Mouse (Mus musculus): Measurements from ENCODE around the gene Ran. TPM values are rescaled to one million over a fixed set of nuclear protein-coding genes. Genes with fewer than 3 reads are reported as not detected.
A peak's percentile ranks its signal among the peaks of the same experiment; 100 is the strongest.

Gene Ran
- polyA plus RNA-seq (2017; shearing (Covaris generic)): 100 to 1,000 TPM; 235 to 276 TPM

DNA sequence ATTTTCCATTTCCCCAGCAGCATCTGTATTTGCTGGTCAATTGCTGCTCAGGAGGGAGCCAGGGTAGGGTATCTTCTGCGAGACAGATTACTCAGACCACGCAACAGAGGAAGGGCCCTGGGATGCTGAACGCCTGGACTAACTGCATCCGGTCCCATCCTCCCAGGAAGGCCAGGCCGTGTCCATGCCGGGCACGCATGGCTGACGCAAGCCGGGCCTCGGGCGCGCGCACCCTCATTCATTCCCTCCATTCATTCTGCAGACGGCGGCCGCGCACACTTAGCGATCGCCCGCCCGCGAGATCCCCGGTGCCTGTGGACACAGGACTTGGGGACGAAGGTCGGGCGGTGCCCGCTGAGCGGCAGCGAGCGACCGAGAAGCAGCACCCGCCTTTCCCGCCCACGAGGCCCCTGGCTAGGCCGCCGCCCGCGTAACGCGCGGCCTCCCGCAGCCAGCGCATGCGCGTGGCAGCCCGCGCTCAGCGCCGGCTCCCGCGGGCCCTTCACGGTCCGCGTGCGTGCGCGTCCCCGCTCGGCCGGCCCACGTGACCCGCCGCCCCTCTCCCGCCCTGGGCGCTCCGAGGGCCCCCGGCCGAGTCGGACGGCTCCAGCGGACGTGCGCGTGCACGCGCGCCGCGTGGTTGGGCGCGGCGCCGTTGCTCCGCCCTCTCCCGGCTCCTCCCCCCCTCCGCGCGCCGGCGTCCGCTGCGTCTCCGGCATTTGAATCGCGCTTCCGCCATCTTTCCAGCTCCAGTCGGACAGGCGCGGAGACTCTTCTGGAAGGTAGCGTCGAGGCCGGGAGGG lies at the start of gene Ran:
Gene Ran (plus strand): TSS at position 573 of the 803 bp plus-strand sequence.
- ATAC-seq: peak; percentile 85

DNA sequence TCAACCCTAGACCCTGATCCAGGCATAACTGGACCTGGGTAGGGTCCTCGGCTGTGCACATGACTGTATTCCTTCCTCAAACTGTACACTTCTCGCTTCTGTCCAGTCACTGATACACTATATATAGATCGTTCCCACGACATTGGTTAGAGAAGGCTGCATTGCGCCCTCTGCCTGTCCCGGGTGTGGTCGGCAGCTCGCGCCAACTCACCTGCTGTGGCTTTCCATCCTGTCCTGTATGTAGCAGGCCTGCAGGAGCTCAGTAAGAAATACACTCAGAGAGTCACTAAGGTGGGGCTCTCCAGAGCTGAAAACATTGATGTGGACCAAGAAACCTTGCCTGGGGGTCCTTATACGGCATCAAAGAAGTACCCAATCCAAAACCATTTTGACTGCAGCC lies 49.0 kb upstream of the Ran start:
- ATAC-seq: no peak

DNA sequence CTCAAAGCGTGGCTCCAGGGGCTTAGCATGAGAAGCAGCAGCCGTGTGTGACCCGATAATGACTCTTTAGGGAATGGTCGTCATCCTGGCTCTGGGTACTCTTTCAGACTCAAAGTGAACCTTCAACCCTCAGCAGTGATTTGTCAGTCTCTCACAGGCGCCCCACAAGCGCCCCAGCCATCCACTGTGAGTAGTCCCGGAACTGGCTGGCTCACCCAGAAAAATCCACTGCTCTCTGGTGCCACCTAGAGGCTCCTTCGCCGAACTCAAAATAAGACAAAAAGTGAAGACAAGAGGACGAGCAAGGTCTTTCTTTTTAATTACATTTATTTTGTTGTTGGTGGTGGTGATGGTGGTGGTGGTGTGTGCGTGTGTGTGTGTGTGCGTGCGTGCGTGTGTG lies 48.6 kb upstream of the Ran start:
- peak; percentile 51 for ATAC-seq

DNA sequence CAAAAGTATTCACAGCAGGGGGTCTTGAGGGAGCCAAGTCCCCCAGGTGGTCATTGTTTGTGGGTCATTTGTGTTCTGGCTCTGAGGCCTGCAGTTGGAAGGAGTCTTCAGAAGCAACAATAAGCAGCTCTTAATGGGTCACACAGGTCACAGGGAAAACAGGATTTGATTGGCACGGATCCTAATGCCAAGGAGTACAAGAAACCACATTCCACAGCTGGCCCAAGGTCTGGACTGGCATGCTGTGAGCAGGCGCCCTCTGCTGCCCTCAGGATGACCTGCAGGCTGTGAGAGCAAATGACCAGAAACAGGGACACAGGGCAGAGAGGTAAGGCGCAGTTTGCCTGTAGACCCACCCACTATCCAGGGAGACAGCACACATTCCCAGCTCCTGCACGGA lies 43.6 kb upstream of the Ran start:
- no peak for ATAC-seq

DNA sequence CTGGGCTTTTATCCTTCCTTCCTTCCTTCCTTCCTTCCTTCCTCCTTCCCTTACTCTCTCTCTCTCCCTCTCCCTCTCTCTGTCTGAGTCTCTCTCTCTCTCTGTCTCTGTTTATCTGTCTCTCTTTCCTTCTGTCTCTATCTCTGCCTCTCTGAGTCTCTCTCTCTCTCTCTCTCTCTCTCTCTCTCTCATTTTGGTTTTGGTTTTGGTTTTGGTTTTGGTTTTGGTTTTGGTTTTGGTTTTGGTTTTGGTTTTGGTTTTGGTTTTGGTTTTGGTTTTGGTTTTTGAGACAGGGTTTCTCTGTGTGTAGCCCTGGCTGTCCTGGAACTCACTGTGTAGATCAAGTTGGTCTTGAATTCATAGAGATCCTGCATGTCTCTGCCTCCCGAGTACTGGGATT lies 42.4 kb upstream of the Ran start:
- peak; percentile 34 for ATAC-seq

DNA sequence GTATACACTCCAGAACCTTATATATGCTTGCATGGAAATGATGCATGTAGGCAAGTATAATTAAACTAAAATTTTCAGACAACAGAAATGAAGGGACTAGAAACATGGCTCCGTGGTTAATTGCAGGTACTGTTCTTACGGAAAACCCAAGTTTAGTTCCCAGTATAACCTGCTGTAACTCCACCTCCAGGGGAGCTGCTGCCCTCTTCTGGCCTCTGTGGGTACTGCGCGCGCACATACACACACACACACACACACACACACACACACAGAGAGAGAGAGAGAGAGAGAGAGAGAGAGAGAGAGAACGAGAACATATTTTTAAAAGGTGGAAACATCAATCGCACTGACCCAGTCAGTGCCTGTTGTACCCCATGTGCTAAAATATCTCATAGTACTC lies 40.9 kb upstream of the Ran start:
- ATAC-seq: no peak

DNA sequence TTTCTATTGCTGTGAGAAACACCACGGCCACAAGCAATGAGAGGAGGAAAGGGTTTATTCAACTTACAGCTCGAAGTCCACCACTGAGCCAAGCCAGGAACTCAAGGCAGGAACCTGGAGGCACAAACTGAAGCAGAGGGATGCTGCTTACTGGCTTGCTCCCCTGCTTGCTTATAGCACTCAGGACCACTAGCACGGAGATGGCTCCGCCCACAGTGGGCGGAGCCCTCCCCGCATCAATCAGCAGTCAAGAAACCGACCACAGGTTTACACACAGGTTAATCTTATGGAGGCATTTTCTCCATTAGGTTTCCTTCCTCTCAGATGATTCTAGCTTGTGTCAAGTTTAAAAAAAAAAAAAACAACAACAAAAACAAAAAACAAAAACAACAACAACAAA lies 39.0 kb upstream of the Ran start:
- no peak for ATAC-seq

DNA sequence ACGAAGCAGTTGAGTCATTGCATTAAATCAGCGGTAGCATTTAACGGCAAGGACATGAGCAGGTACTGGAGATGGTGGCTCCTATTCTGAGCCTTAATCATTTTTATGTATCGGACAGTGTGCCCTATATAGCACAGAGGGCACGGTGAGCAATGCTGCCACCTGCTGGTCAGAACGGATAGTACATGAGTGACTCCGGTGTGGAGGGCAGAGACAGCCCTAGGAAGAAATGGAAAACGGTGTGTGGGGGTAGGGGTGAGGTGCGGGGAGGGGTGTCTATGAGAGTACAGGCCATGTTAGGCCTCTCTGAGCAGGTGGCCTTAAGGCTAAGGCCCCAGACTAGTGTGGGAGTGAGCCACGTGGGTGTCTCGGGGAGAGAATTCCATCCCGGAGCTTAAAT lies 38.3 kb upstream of the Ran start:
- peak; percentile 81 for ATAC-seq

DNA sequence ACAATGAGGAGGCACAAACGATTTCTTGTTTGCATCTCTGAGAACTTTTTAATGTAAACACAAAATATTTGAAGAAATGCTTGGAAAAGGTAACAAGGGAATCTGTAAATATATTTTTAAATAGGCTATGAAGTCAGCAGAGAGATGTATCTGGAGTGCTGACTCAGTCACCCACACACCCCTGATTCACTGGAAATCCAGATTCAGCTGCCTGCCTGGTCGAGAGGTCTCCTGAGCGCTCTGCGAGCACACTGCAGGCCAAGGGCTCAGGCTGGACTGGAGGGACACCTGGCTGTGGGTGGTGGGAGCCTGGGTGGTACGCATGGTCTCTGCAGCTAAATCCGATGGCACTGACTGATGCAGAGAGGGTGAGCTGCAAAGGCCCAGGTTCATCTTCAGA lies 35.3 kb upstream of the Ran start:
- ATAC-seq: no peak

DNA sequence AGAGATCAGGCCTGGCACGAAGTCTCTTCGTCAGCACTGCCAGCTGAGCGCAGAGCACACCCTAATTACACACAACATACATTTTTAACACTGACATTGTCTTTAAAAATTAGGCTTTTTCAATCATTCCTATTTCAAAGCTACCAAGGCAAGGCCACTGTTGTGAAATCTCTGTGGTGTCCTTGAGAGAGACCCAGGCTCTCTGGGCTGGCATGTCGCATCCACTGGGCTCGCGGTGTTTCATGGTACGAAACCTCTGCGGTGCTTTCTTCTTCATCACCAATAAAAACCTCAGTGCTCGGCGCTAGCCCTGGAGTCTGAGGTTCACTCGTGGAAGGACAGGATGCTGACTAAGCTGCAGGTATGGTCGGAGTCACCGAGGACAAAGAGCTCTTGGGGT lies 33.9 kb upstream of the Ran start:
- no peak for ATAC-seq

DNA sequence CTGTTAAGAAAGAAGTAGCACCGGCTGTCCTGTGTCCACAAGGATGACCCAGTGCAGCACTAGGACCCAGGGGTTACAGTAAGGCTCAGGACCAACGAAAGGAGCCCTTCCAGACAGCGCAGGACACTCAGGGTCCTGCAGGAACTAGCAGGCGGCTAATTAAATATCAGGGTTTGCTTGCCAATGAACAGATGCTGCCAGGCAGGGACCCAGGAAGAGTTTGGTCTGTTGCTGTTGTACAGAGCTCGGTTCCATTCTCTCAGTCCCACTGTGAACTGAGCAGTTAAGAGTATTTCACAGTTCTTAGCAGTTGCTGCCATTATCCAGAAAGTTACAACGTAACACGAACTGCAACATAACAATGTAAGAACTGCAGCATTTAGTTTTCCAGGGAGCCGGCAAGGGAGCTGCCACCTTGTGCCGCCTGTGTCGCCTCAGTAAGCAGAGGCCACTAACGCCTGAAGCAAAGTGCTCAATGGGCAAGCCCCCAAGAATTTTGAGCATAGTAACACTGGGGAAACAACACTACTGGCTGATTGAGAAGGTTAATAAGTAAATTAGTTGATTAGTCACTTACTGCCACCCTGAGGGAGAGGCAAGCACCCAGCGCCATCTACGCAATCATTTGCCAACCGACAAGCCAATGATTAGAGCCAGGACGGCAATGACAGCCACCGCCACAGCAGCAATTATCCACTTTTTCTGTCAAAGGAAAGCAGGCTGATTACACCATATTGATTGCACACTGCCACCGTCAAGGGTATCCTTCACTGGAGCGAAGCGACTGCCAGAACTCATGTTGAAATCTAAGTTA lies 32.5 kb upstream of the Ran start:
- no peak for ATAC-seq

DNA sequence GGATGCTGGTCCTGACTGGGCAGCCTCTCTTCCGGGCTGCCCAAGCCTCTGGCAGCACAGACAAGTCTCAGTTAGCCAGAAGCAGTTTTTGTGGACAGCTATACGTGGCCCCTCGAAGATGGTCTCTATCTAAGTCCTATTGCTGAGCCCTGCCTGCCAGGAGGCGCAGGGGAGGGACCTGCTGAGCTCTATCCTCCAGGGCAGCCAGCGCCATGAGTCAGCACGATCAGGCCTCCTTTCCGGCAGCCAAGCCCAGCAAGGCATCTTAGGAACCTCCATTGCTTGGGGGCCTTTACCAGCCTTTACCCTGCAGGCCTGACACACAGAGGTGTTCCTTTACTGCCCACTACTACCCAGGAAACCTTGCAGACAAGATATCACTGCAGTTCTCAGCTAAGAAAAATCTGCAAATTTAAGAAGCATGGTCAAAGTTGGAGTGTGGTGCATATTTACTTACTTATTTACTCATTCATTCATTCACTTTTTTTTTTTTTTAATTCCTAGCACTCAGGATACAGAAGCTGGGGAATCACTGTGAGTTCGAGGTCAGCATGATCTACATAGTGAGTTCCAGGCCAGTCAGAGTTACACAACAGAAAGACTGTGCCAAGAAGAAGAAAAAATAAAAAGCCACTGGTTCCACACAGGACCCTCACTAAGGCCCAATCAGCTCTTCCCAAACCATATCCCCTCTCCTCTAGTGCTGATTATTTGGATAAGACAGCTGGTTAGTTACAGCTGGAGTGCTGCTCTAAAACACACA lies 19.0 kb upstream of the Ran start:
- ATAC-seq: no peak

DNA sequence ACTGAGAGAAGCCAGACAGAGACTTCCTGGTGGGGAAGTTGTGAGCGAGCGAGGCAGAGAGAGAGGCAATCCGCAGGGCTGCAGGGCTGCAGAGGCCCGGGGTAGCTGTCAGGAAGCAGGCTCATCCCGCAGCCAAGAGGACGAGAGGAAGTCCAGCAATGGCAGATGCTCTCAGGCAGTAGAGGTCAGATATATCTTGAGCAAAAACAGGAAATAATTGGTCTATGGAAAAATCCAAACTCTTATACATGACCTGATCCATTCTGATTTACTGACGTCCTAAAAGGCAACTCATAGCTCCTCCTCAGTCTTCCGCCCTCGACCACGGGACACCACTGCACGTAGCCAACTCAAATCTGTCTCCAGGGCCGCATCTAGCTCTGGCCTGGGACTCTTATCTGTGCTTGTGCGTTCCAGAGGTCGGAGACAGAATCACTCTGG lies 17.3 kb upstream of the Ran start:
- ATAC-seq: no peak

DNA sequence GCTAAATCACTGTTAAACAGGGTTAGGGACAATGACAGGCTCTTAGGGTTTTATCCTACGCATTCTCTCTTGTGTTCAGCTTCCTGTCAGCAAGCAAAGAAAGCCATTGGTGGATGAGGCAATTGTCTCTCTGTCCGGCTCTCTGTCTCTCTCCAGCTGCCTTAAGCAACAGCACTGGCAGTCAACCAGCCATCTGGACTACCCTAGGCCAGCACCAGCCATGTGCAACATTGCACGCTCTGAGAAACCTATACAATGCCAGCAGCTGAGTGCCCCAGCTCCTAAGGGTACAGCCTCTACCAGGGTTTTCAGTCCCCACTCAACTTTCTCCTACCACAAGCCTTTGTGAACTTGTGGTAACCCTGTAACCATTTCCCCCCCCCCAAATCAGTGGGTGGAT lies 14.5 kb upstream of the Ran start:
- no peak for ATAC-seq

DNA sequence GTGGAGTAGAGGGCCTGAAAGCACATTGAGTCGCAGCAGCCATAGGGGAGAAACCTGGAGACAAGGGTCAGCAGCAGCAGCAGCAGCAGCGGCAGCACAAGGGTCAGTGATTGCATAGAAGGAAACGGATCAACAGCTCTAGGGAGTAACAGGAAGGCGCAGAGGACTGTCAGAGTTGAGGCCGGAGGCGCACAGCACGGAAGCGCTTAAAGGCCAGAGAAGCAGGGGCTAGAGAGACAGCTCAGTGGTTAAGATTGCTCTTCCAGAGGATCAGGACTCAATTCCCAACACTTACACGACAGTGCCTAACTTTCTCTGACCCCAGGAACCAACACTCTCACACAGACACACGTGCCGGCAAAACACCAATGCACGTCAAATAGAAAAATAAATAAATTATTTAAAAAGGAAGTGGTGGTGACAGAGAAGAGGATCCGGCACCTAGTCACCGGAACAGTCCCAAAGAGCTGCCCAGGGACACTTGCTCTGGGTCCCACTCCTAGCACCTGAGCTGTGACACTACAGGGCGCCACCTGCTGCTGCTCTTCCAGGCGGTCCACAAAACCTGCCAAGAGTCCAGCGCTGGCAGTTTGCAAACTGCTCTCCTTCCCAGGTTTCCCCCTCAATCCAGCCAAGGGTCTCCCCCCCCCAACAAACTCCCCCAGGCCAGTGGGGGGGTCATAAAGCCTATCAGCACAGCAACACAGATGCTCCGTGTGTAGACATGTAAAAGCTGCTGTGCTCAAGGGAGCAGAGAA lies 13.7 kb upstream of the Ran start:
- ATAC-seq: no peak

DNA sequence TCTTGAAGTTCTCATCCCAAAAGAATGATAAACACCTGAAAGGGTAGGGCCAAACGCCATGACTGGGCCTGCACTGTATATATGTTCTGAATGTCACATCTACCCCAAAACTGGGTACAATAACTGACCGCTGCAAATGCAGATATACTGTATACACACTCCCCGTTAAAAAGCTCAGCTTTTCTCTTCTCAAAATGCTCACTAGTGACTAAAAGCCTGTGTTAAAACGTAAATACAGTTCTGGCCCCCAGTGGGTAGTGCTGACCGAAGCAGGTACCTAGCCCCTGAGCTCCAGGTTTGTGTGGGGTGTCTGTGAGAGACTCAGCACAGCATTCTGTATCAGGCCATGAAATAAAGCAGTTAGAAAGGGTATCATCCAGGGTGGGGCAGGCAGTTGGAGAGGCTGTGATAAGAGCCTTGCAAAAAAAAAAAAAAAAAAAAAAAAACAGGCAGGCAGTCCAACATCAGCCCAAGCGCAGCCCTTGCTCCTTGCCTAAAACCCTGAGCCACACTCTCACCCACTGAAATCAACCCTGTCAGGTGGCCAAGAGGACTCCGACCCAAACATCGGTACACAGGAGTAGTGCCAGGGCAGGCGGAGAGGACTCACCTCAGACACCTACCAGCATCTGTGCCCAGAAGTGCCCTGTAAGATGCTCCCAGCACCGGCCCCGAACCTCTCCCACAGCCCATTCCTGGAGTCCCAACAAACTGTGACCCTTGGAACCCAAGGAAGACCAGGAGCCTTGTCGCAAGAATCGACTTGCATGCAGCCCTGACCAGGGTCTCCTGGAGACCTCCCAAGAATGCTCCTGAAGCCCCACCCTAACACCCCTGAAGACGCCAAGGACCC lies 12.5 kb upstream of the Ran start:
- ATAC-seq: no peak

DNA sequence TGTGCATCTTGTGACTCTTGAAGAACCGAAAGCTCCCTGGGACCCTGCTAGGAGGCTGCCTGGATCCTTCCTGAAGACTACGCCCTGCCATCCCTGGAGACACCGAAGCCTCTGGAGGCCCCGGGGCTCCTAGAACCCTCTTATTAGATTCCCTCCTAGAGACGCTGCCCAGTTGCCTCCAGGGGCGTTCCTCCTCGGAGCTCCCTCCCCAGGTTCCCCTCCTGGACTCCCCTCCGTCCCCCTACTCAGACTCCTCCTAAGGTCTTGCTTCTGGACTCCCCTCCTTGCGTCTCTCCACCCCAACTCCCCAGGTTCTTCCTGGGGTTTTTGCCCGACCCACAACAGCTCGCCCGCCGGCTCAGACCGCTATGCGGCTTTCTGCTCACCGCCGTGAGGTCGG lies 11.9 kb upstream of the Ran start:
- peak; percentile 28 for ATAC-seq

DNA sequence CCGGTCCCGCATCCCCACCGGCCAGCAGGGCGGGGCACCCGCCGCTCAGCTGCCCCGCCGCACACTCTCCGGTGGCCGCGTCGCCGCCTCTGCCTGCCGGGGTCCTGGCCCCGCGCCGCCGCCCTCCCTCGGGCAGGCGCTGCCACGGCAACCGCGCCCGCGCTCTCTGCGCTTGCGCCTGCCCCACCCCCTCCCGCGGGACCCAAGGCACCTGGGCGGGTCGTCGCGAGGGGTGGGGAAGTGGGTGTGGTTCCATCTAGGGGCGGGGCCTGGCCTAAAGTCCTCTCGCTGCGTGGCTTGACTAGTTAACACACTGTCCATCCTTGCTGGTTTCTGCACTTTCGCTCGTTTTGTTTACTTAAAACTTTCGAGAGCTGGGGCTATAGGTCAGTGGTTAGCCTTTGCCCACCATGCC lies 11.4 kb upstream of the Ran start, which contains the start of gene Stx2:
Gene Stx2 (minus strand): TSS at position 163 of the 415 bp plus-strand sequence.
- peak; percentile 97 for ATAC-seq

DNA sequence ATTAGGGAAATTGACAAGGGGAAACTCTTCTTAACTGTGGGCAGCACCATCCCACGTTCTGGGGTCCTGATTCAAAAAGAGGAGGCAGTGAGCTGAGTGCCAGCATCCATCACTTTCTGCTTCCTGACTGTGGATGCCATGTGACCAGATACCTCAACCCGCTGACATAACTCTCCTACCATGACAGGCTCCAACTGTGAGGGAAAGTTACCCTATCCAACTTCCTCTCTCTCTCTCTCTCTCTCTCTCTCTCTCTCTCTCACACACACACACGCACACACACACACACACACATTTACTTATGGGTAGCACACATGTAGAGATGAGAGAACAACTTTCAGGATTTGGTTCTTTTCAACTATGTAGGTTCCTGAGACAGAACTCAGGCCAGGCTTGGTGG lies 10.3 kb upstream of the Ran start:
- ATAC-seq: no peak

DNA sequence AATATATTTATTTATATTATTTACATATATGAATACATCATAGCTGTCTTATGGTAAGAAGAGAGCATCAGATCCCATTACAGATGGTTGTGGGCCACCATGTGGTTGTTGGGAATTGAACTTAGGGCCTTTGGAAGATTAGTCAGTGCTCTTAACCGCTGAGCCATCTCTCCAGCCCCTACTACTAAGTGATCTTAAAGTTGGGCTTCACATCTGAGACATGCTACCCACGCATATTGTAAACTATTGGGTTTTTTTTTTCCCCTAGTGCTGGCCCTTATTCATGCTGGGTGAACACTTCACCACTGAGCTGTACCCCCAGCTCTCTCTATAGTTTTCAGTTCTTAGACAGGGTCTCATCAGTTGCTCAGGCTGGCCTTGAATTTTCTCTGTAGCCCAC lies 8.9 kb upstream of the Ran start:
- no peak for ATAC-seq

DNA sequence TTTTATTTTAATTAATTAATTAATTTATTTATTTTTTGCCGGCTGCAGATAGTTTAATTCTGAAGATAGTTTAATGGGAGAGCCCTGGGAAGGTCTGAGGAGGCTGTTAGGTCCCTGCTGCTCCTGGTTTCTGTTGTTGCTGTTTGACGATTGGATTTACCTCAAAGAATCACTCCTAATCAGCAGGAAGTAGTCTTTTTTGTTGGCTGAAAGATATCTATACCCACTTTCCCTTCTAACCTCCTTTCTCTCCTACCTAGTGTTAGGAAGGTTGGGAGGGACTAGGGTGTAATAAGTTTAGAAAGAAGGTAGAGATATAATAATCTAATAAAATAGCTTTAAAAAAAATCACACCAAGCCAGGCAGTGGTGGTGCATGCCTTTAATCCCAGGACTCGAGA lies 4.8 kb upstream of the Ran start:
- ATAC-seq: no peak

All from CD4-positive, CD25-positive, alpha-beta regulatory T cell, adult 4 months (primary cell).